ENCODE assay signal across 27 mouse cellular contexts in the genomic region with DNA sequence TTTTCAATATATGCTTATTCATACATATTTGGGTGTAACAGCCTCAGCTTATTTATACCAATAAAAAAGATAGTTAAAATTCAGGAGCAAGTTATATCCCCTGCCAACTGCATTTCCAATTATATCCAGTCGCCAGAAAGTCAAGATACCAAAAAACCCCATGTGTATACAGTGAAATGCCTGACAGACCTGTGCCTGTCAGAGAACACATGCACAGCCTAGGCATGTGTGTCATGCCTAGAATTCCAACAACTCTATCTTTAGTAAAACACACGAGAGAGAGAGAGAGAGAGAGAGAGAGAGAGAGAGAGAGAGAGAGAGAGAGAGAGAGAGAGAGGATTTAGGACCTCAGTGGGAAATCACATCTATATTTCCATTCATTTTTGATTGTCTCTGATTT.
"Had no signal": no experiment of that assay in that cellular context is flagged by ENCODE, and none has a peak within 500 bp of the region (broad histone marks: within the 10 kb centered on the region; RNA-seq: fewer than 3 reads in every experiment).

No protein-coding gene starts in this region.

- H3K4me1 ChIP-seq: heart, embryonic 10.5 days; heart, embryonic 12.5 days; hindbrain, embryonic 10.5 days; hindbrain, embryonic 13.5 days; hindbrain, embryonic 15.5 days; kidney, embryonic 15.5 days; limb, embryonic 12.5 days; limb, embryonic 15.5 days; liver, embryonic 12.5 days had no signal

- H3K36me3 ChIP-seq: heart, embryonic 10.5 days; heart, embryonic 12.5 days; hindbrain, embryonic 10.5 days; hindbrain, embryonic 13.5 days; hindbrain, embryonic 15.5 days; kidney, embryonic 15.5 days; limb, embryonic 12.5 days; limb, embryonic 15.5 days; liver, embryonic 12.5 days had no signal

- DNase-seq: gastrocnemius, adult 2 months; gastrocnemius, postnatal 10 days; gastrocnemius, postnatal 25 days; heart, postnatal 14 days; heart, postnatal 4 days; kidney, adult 11 months; kidney, adult 2 months; kidney, adult 9 months; kidney, postnatal 14 days; kidney, postnatal 36 days; layer of hippocampus, adult 9-11 months; layer of hippocampus, postnatal 36 days; left cerebral cortex, postnatal 4 days; lung, adult 18-20 months had no signal

- H3K27me3 ChIP-seq: heart, embryonic 12.5 days; hindbrain, embryonic 13.5 days; hindbrain, embryonic 15.5 days; kidney, embryonic 15.5 days; limb, embryonic 12.5 days; limb, embryonic 15.5 days; liver, embryonic 12.5 days had no signal

- H3K27ac ChIP-seq: gastrocnemius, adult 2 months; heart, embryonic 10.5 days; hindbrain, embryonic 10.5 days; hindbrain, embryonic 13.5 days; hindbrain, embryonic 15.5 days; hindbrain, postnatal 0 days; kidney, embryonic 15.5 days; kidney, postnatal 0 days; limb, embryonic 12.5 days; limb, embryonic 15.5 days; liver, embryonic 12.5 days; liver, embryonic 14.5 days had no signal

- H3K9me3 ChIP-seq: heart, embryonic 10.5 days; heart, embryonic 12.5 days; hindbrain, embryonic 10.5 days; hindbrain, embryonic 13.5 days; hindbrain, embryonic 15.5 days; kidney, embryonic 15.5 days; limb, embryonic 12.5 days; limb, embryonic 15.5 days; liver, embryonic 12.5 days had no signal

- H3K4me3 ChIP-seq: gastrocnemius, adult 2 months; heart, embryonic 10.5 days; heart, embryonic 12.5 days; hindbrain, embryonic 10.5 days; hindbrain, embryonic 13.5 days; hindbrain, embryonic 15.5 days; kidney, embryonic 15.5 days; limb, embryonic 12.5 days; limb, embryonic 15.5 days; liver, embryonic 12.5 days had no signal

- ATAC-seq: hindbrain, postnatal 0 days; intestine, embryonic 16.5 days; liver, embryonic 12.5 days had no signal

- H3K4me2 ChIP-seq: heart, embryonic 12.5 days; hindbrain, embryonic 13.5 days; hindbrain, embryonic 15.5 days; kidney, embryonic 15.5 days; limb, embryonic 12.5 days; limb, embryonic 15.5 days; liver, embryonic 12.5 days had no signal

- H3K9ac ChIP-seq: heart, embryonic 12.5 days; hindbrain, embryonic 13.5 days; hindbrain, embryonic 15.5 days; kidney, embryonic 15.5 days; limb, embryonic 12.5 days; limb, embryonic 15.5 days; liver, embryonic 12.5 days; liver, embryonic 14.5 days had no signal
